Mouse (Mus musculus) hindbrain, embryonic 12.5 days (tissue): ENCODE data around the gene Kcnip1. TPM values are rescaled to one million over a fixed set of nuclear protein-coding genes. Genes with fewer than 3 reads are reported as not detected.

Experiments used
- ATAC-seq: fragments of 200-750 bp; cut with Nextera tagmentation; 2 replicates; pipeline ENCODE4 v1.8.0; 2017; ENCODE audit warnings: moderate TSS enrichment; ENCODE audit not compliant: low FRiP score
- H3K27ac ChIP-seq: fragments of 300-500 bp; sonication (generic); 2 replicates; pipeline ENCODE4 v1.5.1; 2016; ENCODE audit warnings: mild to moderate bottlenecking
- H3K27me3 ChIP-seq: fragments of 300-500 bp; sonication (generic); 2 replicates; pipeline ENCODE4 v1.6.1; 2016; ENCODE audit warnings: mild to moderate bottlenecking
- H3K36me3 ChIP-seq: fragments of 300-500 bp; sonication (generic); 2 replicates; pipeline ENCODE4 v1.6.1; 2016; ENCODE audit warnings: mild to moderate bottlenecking
- H3K4me1 ChIP-seq: fragments of 300-500 bp; sonication (generic); 2 replicates; pipeline ENCODE4 v1.6.1; 2016
- H3K4me2 ChIP-seq: fragments of 300-500 bp; sonication (generic); replicated peaks from 2 replicates; pipeline ENCODE4 v1.6.1; 2016; ENCODE audit warnings: mild to moderate bottlenecking
- H3K4me3 ChIP-seq: fragments of 300-500 bp; sonication (generic); 2 replicates; pipeline ENCODE4 v1.5.1; 2016; ENCODE audit warnings: mild to moderate bottlenecking
- H3K9ac ChIP-seq: fragments of 300-500 bp; sonication (generic); 2 replicates; pipeline ENCODE4 v1.6.1; 2016; ENCODE audit warnings: mild to moderate bottlenecking, moderate library complexity
- H3K9me3 ChIP-seq: fragments of 300-500 bp; sonication (generic); replicated peaks from 2 replicates; pipeline ENCODE4 v1.6.1; 2016; ENCODE audit warnings: mild to moderate bottlenecking
- WGBS: fragments of 180-500 bp; shearing (Covaris S2); methylation state at CpG from one replicate; pipeline ENCODE4 v1.1.7; 2016; 5-methylcytosine and 5-hydroxymethylcytosine counted together
- polyA plus RNA-seq: library from polyadenylated mRNA; unstranded; fragments of >200 nt; fragmentation: Nextera tagmentation; extraction: Ambion mirVana; gene quantifications from 2 replicates; pipeline ENCODE4 v1.2.1, GENCODE M21; 2016

Kcnip1 gene
- polyA plus RNA-seq, 1 experiment from 2014 or later = 31.4 TPM

DNA sequence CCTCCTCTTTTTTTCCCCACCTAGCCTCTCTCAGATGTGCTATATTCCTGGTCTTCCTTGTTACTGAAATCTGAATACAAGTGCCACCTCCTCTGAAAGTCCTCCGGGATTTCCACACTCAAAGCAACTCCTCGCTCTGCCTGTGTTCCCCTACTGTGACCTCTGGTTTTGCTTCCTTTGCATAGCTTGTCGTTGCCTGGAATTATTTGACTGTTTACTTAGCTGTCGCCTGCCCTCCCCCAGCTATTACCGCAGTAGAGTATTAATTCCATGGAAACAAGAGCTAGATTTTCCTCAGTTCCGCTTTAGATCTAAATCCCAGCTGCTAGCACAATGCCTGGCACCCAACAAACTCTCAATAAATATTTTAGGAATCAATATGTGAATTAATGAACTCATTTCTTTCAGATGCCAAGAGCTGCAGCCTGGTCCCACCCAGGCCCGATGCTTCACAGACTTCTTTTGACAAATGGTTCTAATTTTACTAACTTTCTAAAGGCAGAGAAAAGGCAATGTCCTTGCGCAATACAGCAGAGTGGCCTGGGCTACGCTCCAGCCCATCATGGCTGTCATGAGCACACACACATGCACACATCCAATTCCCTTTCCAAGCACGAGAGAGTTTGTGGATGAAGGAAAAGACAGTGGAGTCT is 192.4 kb downstream of the Kcnip1 start:
- Histone ChIP-seq H3K4me1 (no peaks in the 10 kb centered on the region), H3K27ac (no peak overlapping the region), H3K9me3 (no peaks in the 10 kb centered on the region), H3K36me3 (no peaks in the 10 kb centered on the region), H3K9ac (no peak overlapping the region), H3K4me3 (no peak overlapping the region), H3K27me3 (no peaks in the 10 kb centered on the region), H3K4me2 (no peak overlapping the region)
- no peak for ATAC-seq
- 62% methylated on average over 10 of the region's 10 CpGs for WGBS

DNA sequence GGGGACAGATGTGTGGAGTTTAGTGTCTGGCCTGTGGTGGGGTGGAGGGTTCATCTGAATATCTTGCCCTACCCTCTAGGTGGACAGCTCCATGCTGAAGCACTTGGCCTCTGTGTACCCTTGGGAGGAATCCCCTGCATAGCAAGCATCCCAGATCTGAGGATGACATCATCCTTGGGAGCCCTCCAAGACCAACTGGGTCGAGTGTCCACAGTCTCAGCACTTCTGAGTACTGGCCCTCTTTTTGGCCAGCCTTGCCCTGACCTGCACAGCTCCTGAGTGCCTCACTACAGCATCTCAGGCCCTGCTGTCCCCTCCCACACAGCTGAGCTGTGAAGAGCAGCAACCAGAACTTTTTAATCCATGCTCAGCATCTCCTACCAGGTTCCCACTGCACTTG is 193.0 kb downstream of the Kcnip1 start:
- 50% methylated on average over 1 of the region's 1 CpGs for WGBS

DNA sequence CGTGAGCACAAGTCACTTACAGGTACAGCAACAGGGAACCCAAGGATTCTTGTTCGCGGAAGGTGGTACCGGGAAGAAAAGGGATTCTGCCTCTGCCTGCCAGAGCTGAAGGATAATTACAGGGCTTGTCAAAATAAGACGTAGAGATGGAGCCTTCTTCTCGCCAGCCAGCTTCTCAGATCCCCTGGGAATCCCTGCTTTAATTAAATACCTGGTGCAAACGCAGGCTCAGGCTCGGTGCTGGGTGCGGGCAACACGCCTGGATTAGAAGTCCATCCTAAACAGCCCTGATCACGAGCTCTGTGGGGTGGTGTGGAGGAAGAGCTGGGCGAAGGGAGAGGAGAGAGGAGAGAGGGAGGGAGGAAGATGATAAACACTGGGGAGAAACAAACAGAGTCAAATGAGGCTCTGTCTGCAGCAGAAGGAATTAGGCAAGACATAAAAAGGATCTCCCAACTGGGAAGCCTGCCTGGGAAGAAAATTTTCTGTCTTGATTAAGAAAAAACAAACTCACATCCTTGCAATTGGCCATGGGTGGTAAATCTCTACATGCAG is 194.8 kb downstream of the Kcnip1 start:
- 54% methylated on average over 12 of the region's 12 CpGs for WGBS
- no peak overlapping the region for H3K4me3 ChIP-seq

More for the DNA sequence above, 193.0 kb downstream of the Kcnip1 start:
- H3K27me3 ChIP-seq = no peaks in the 10 kb centered on the region
- no peaks in the 10 kb centered on the region for H3K9me3 ChIP-seq
- ATAC-seq = no peak
- no peak overlapping the region for H3K27ac ChIP-seq
- no peak overlapping the region for H3K9ac ChIP-seq
- H3K36me3 ChIP-seq = no peaks in the 10 kb centered on the region
- H3K4me3 ChIP-seq = no peak overlapping the region
- no peaks in the 10 kb centered on the region for H3K4me1 ChIP-seq
- H3K4me2 ChIP-seq = no peak overlapping the region

DNA sequence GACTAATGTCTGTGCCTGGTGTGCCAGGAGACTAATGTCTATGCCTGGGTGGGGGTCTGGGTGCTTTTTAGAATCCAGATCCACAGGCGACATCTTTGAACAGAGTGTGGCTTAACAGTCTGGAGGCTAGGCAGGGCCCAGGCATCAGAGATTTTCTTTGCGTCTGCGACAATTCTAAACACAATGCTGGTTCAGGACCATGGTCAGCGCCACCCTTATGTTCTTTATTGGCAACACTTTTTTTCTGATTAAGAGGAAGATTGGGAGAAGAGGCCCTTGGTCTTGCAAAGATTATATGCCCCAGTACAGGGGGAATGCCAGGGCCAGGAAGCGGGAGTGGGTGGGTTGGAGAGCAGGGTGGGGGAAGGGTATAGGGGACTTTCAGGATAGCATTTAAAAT is 205.6 kb downstream of the Kcnip1 start:
- Histone ChIP-seq H3K9ac (no peak overlapping the region), H3K4me3 (no peak overlapping the region), H3K4me2 (no peak overlapping the region), H3K27me3 (no peaks in the 10 kb centered on the region), H3K27ac (no peak overlapping the region), H3K9me3 (no peaks in the 10 kb centered on the region), H3K36me3 (no peaks in the 10 kb centered on the region), H3K4me1 (peaks cover 20% of the 10 kb centered on the region)
- 35% methylated on average over 5 of the region's 5 CpGs for WGBS
- no peak for ATAC-seq

More for the DNA sequence above, 194.8 kb downstream of the Kcnip1 start:
- 0 out of 2 replicates have a peak overlapping the region, but pooled peaks have one; percentile 7 for H3K27ac ChIP-seq
- ATAC-seq = no peak
- H3K4me1 ChIP-seq = no peaks in the 10 kb centered on the region
- H3K9ac ChIP-seq = no peak overlapping the region
- no peaks in the 10 kb centered on the region for H3K9me3 ChIP-seq
- no peaks in the 10 kb centered on the region for H3K36me3 ChIP-seq
- no peaks in the 10 kb centered on the region for H3K27me3 ChIP-seq
- no peak overlapping the region for H3K4me2 ChIP-seq

DNA sequence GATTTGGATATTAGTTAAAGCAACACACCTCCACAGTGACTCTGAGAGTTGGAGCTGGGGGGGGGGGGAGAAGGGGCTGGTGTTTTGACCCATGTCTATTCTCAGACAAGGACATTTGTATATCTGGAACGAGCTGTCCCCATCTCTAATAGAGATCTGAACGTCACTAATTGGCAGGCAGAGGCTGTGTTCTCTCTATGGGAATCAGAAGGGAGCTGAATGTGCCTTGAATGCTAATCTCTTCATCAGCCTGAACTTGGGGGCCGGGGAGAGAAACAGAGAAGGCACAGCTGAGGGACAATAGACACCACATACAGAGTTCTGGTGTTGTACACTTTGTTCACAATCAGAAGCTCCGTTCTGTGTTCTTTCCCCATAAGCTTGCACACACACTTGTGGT is 206.4 kb downstream of the Kcnip1 start:
- no peak overlapping the region for H3K4me2 ChIP-seq
- H3K4me3 ChIP-seq = no peak overlapping the region
- H3K9ac ChIP-seq = no peak overlapping the region
- H3K36me3 ChIP-seq = no peaks in the 10 kb centered on the region
- no peaks in the 10 kb centered on the region for H3K27me3 ChIP-seq
- peak; percentile 71 for ATAC-seq
- H3K9me3 ChIP-seq = no peaks in the 10 kb centered on the region
- H3K4me1 ChIP-seq = peaks cover 26% of the 10 kb centered on the region
- whole genome bisulfite sequencing = 32% methylated on average over 4 of the region's 4 CpGs
- H3K27ac ChIP-seq = no peak overlapping the region

DNA sequence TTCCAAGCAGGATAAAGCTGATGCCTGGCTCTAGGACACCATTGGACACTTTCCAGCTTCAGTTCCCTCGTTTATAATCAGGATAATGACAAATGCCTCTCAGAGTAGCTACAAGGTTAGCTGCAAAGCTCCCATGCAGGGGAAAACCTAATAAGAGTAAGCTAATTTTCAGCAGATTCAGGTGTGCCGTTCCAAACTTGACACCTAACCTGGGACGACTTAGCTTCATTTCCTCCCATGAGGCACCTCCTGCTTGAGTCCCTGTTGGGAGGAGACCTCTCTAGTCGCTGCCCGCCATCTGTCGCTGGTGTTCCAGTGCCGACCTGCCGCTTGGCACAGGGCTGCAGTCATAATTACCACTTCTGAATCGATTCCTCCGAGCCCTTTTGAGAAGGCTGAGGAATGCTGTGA is 211.4 kb downstream of the Kcnip1 start:
- Histone ChIP-seq H3K9ac (no peak overlapping the region), H3K4me1 (peaks cover 49% of the 10 kb centered on the region), H3K9me3 (no peaks in the 10 kb centered on the region), H3K4me3 (no peak overlapping the region), H3K4me2 (no peak overlapping the region), H3K27ac (peak overlapping the region; percentile 49), H3K36me3 (no peaks in the 10 kb centered on the region), H3K27me3 (no peaks in the 10 kb centered on the region)
- no peak for ATAC-seq
- 38% methylated on average over 10 of the region's 10 CpGs for whole genome bisulfite sequencing

DNA sequence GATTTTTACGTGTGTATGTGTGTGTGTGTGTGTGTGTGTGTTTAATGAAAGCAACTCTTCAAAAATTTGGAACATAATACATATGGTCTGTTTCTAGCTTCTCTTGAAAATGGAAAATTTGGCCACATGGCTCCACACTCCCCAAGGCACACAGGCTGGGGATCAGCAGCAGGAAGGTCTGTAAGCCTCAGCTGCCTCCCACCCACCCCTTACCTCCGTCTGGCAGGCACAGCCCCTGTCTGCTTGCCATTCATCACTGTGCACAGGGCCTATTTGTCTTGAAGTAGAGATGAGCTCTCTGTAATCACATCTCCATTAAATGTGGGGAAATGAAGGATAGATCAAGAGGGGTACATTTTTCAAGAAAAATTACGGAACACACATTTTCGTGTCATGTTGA is 212.7 kb downstream of the Kcnip1 start:
- H3K4me3 ChIP-seq = no peak overlapping the region
- WGBS = 62% methylated on average over 4 of the region's 4 CpGs
- H3K9me3 ChIP-seq = no peaks in the 10 kb centered on the region
- H3K27me3 ChIP-seq = no peaks in the 10 kb centered on the region
- peak; percentile 79 for ATAC-seq
- H3K9ac ChIP-seq = no peak overlapping the region
- peak overlapping the region; percentile 49 for H3K27ac ChIP-seq
- H3K4me2 ChIP-seq = no peak overlapping the region
- peaks cover 38% of the 10 kb centered on the region for H3K4me1 ChIP-seq
- H3K36me3 ChIP-seq = no peaks in the 10 kb centered on the region

DNA sequence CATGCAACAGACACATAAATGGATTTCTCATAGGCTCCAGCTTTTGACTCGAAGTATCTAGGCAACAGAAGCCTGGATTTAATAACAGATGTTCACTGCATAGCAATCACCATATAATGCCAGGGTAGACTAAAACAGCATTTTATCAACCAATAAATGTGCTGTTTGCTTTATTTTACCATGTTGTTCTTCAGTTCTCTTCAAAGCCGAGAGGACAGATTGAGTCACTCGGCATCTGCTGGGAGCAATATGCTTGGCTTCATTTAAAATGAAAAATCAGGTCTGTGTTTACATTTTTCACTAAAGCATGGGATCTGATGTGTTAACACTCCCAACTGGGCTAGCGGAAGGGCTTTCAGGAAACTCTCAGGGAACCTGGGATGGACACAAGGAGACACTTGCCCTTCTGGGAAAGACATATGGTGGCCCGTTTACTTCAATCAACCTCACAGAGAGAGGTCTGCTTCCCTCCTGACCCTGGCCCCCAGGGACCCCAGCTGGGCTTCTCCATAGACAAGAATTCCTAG is 220.3 kb downstream of the Kcnip1 start:
- no peak for ATAC-seq
- 46% methylated on average over 5 of the region's 5 CpGs for WGBS
- H3K9me3 ChIP-seq = no peaks in the 10 kb centered on the region
- H3K27me3 ChIP-seq = no peaks in the 10 kb centered on the region
- H3K27ac ChIP-seq = 0 out of 2 replicates have a peak overlapping the region, but pooled peaks have one; percentile 18
- no peaks in the 10 kb centered on the region for H3K36me3 ChIP-seq
- peaks cover 14% of the 10 kb centered on the region for H3K4me1 ChIP-seq
- no peak overlapping the region for H3K4me2 ChIP-seq
- no peak overlapping the region for H3K4me3 ChIP-seq
- H3K9ac ChIP-seq = no peak overlapping the region

DNA sequence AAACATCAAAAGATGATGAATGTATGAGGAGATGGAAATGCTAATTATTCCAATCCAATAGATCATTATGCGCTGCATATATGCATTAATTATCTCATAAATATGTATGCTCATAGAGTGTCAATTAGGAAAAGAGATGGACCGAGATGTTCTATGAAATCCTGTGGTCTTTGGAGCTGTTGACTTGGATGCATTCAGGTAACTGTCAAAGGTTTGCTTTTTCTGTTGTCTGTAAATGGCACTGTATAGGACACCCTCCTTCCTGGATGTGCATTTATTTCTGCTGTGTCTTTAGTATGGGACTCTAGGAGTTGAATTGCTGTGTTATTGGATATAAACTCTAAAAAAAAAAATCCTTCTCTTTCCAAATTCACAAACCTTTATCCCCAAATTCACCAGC is 220.9 kb downstream of the Kcnip1 start:
- Histone ChIP-seq H3K4me1 (peaks cover 14% of the 10 kb centered on the region), H3K27ac (0 out of 2 replicates have a peak overlapping the region, but pooled peaks have one; percentile 18), H3K9ac (no peak overlapping the region), H3K4me3 (no peak overlapping the region), H3K4me2 (no peak overlapping the region), H3K36me3 (no peaks in the 10 kb centered on the region), H3K9me3 (no peaks in the 10 kb centered on the region), H3K27me3 (no peaks in the 10 kb centered on the region)
- ATAC-seq = 0 out of 2 replicates have a peak, but pooled peaks have one; percentile 16
- WGBS = 61% methylated on average over 2 of the region's 2 CpGs

DNA sequence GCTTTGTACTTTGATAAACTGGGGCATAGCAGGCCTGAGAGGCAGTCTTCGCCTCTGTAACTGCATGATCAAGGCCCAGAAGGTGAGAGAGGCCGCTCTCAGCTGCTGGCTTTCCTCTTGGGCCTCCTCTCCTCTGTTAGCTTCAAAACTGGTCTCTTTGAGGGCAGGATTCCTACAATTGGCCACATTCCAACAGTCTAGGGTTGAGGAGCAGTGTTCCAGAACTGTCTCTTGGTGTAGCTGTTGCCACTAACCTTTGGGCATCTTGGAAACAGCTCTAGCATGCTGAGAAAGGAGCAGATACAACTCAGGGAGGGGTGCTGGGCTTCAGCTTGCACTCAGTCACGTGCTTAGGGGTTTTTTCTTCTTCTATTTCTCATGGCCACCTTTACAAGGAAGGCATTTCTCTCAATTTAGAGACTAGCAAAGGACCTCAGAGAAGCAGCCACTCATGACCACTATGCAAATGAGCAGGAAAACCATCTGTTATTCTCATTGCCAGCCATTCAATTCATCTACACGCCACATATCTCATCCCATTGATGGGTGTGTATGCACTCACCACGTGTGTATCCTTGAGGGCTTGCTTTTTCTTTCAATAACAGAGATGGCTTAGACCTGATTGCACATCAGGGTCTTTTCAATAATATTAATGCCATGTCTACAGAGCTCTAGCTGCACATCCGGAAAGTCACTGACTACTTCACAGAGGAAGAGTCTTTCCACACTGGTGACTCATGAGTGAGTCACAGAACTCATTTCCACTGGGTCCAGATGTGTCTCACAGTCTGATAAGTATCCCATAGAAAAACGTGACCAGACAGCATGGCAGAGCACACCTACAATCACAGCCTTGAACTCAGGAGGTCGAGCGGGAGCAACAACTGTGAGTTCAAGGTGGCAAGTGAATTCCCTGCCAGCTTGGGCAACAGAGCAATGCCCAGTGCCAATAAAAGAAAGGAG is 225.7 kb downstream of the Kcnip1 start:
- no peaks in the 10 kb centered on the region for H3K9me3 ChIP-seq
- peaks cover 15% of the 10 kb centered on the region; the same call in 1 of the 2 replicates for H3K4me1 ChIP-seq
- no peak overlapping the region for H3K9ac ChIP-seq
- no peak overlapping the region for H3K4me3 ChIP-seq
- H3K4me2 ChIP-seq = no peak overlapping the region
- no peaks in the 10 kb centered on the region for H3K36me3 ChIP-seq
- no peaks in the 10 kb centered on the region for H3K27me3 ChIP-seq
- WGBS = 72% methylated on average over 9 of the region's 9 CpGs
- H3K27ac ChIP-seq = no peak overlapping the region
- ATAC-seq = peak; percentile 61; the same call in 1 of the 2 replicates

DNA sequence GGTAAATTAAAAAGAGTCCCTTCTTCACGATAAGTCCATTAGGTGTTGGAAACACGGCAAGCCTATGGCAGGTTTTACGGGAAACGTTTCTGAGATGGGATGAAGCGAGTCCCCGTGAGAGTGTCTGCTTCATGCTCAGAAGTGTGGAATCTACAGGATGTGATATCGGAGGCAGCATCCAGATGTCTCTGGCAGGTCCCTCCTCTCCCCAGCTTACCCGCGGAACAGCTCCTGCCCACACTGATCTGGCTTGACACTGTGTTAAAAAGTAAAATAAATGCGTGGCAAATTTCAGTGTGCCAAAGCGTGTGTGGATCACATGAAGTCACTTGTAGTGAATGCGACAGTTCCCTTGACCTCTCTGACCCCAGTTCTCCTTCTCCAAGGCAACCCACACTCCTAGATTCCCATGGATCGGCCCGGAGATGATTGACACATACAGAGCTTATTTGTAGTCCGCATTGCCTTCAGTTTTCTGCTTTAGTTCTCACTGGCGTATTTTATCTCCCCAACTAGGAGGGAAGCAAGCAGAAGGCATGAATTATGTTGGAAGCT is 231.7 kb downstream of the Kcnip1 start:
- Histone ChIP-seq H3K4me2 (no peak overlapping the region), H3K36me3 (no peaks in the 10 kb centered on the region), H3K27ac (peak overlapping the region; percentile 53), H3K4me1 (peaks cover 28% of the 10 kb centered on the region), H3K27me3 (no peaks in the 10 kb centered on the region), H3K4me3 (no peak overlapping the region), H3K9ac (no peak overlapping the region), H3K9me3 (no peaks in the 10 kb centered on the region)
- ATAC-seq = no peak
- WGBS = 54% methylated on average over 16 of the region's 16 CpGs

DNA sequence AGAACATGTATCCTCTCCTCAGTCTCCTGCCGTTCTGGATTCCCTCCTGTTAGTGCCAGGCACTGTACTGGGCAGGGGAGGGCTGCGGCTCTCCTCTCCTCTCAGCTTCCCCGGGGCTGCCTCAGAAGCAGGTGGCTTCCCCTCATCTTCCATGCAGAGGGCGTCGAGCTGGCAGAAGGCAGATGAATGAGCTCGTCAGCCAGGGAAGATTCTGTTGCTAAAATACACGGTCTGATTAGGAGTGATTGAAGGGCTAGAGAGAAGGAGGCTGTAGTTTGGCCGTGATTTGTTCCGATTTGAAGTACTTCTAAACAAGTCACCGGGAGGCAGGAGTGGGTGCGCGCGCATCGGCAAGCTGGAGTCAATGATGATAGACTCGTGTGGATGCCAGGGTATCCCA is 236.3 kb downstream of the Kcnip1 start:
- Histone ChIP-seq H3K9ac (no peak overlapping the region), H3K27ac (0 out of 2 replicates have a peak overlapping the region, but pooled peaks have one; percentile 25), H3K4me1 (peaks cover 32% of the 10 kb centered on the region), H3K36me3 (no peaks in the 10 kb centered on the region), H3K9me3 (no peaks in the 10 kb centered on the region), H3K4me2 (no peak overlapping the region), H3K4me3 (no peak overlapping the region), H3K27me3 (peaks cover 6% of the 10 kb centered on the region)
- 57% methylated on average over 15 of the region's 15 CpGs for WGBS
- ATAC-seq = 0 out of 2 replicates have a peak, but pooled peaks have one; percentile 11
